Mouse (Mus musculus) stomach, embryonic 14.5 days (tissue): ENCODE measurements around the gene Dst. TPM values are rescaled to one million over a fixed set of nuclear protein-coding genes. Genes with fewer than 3 reads are reported as not detected.

Experiments used
- ATAC-seq: fragments of 200-750 bp; cut with Nextera tagmentation; 2 replicates; pipeline ENCODE4 v1.8.0; 2017; ENCODE audit warnings: low read depth, moderate TSS enrichment; ENCODE audit not compliant: insufficient number of reproducible peaks, insufficient read depth, low FRiP score
- H3K27ac ChIP-seq: fragments of 300-500 bp; sonication (generic); 2 replicates; pipeline ENCODE4 v1.5.1; 2014; ENCODE audit warnings: mild to moderate bottlenecking, low read length, moderate library complexity, mixed read lengths
- H3K27me3 ChIP-seq: fragments of 300-500 bp; sonication (generic); 2 replicates; pipeline ENCODE4 v1.6.1; 2014; ENCODE audit warnings: low read length, control low read depth, mixed read lengths; ENCODE audit not compliant: control insufficient read depth, insufficient read depth
- H3K36me3 ChIP-seq: fragments of 300-500 bp; sonication (generic); 2 replicates; pipeline ENCODE4 v1.6.1; 2014; ENCODE audit warnings: mild to moderate bottlenecking, control low read depth, low read length, moderate library complexity, mixed read lengths; ENCODE audit not compliant: control insufficient read depth, insufficient read depth
- H3K4me1 ChIP-seq: fragments of 300-500 bp; sonication (generic); 2 replicates; pipeline ENCODE4 v1.6.1; 2014; ENCODE audit warnings: low read length, control low read depth, mixed read lengths; ENCODE audit not compliant: control insufficient read depth, insufficient read depth
- H3K4me2 ChIP-seq: fragments of 300-500 bp; sonication (generic); replicated peaks from 2 replicates; pipeline ENCODE4 v1.6.1; 2014; ENCODE audit warnings: low read depth, low read length, control low read depth
- H3K4me3 ChIP-seq: fragments of 300-500 bp; sonication (generic); 2 replicates; pipeline ENCODE4 v1.5.1; 2014; ENCODE audit warnings: low read depth, low read length, control low read depth
- H3K9ac ChIP-seq: fragments of 300-500 bp; sonication (generic); replicated peaks from 2 replicates; pipeline ENCODE4 v1.6.1; 2014; ENCODE audit warnings: low read depth, mild to moderate bottlenecking, control low read depth, low read length, moderate library complexity, mixed read lengths
- H3K9me3 ChIP-seq: fragments of 300-500 bp; sonication (generic); 2 replicates; pipeline ENCODE4 v1.6.1; 2016; ENCODE audit warnings: low read depth, low read length, control low read depth; ENCODE audit not compliant: control insufficient read depth
- WGBS: fragments of 180-500 bp; shearing (Covaris S2); extraction: QIAGEN DNeasy Blood & Tissue Kit; methylation state at CpG from one replicate; pipeline ENCODE4 v1.1.7; 2014; 5-methylcytosine and 5-hydroxymethylcytosine counted together
- polyA plus RNA-seq: library from polyadenylated mRNA; unstranded; fragments of >200 nt; fragmentation: Nextera tagmentation; extraction: Ambion mirVana; gene quantifications from 2 replicates; pipeline ENCODE4 v1.2.1, GENCODE M21; 2014

Gene Dst
- polyA plus RNA-seq, 1 experiment from 2014 or later = 42.0 TPM

GRCm38 (mm10) chr1:33907421-33908190, 419 bp upstream of the Dst start, which contains the start of gene Bend6:
Bend6 (minus strand) TSS chr1:33907816.
- no peak within 1 kb of the TSS for H3K27ac ChIP-seq
- peaks cover 6% of the 10 kb centered on the region; the same call in 1 of the 2 replicates for H3K27me3 ChIP-seq
- no peaks in the 10 kb centered on the region for H3K9me3 ChIP-seq
- 0 out of 2 replicates have a peak, but pooled peaks cover 5% of the 10 kb centered on the region for H3K4me1 ChIP-seq
- ATAC-seq = peak; percentile 89
- no peaks in the 10 kb centered on the region for H3K36me3 ChIP-seq
- H3K4me2 ChIP-seq = peak within 1 kb of the TSS; percentile 94
- peak within 1 kb of the TSS; percentile 46; the same call in 1 of the 2 replicates for H3K9ac ChIP-seq
- H3K4me3 ChIP-seq = peak within 1 kb of the TSS; percentile 50
- under 1% methylated on average over 86 of the region's 110 CpGs for WGBS

- Histone ChIP-seq H3K4me1 (0 out of 2 replicates have a peak, but pooled peaks cover 5% of the 10 kb centered on the region), H3K4me3 (no peak overlapping the region), H3K4me2 (no peak overlapping the region), H3K36me3 (no peaks in the 10 kb centered on the region), H3K27ac (no peak overlapping the region), H3K27me3 (peaks cover 6% of the 10 kb centered on the region; the same call in 1 of the 2 replicates), H3K9ac (no peak overlapping the region), H3K9me3 (no peaks in the 10 kb centered on the region)
- 58% methylated on average over 8 of the region's 8 CpGs for WGBS
- no peak for ATAC-seq
These were observed 3.6 kb downstream of the Dst start for GRCm38 (mm10) chr1:33911589-33911988.

- Histone ChIP-seq H3K4me3 (no peak overlapping the region), H3K9ac (no peak overlapping the region), H3K27me3 (no peaks in the 10 kb centered on the region), H3K4me1 (no peaks in the 10 kb centered on the region), H3K9me3 (no peaks in the 10 kb centered on the region), H3K36me3 (no peaks in the 10 kb centered on the region), H3K4me2 (no peak overlapping the region), H3K27ac (no peak overlapping the region)
- WGBS = 89% methylated on average over 5 of the region's 5 CpGs
- ATAC-seq = no peak
These were observed 8.5 kb downstream of the Dst start for GRCm38 (mm10) chr1:33916554-33916953.

- no peak overlapping the region for H3K27ac ChIP-seq
- 71% methylated on average over 7 of the region's 7 CpGs for WGBS
- no peaks in the 10 kb centered on the region for H3K9me3 ChIP-seq
- no peak for ATAC-seq
- no peak overlapping the region for H3K4me3 ChIP-seq
- H3K27me3 ChIP-seq = no peaks in the 10 kb centered on the region
- no peak overlapping the region for H3K4me2 ChIP-seq
- H3K36me3 ChIP-seq = no peaks in the 10 kb centered on the region
- H3K9ac ChIP-seq = no peak overlapping the region
- H3K4me1 ChIP-seq = no peaks in the 10 kb centered on the region
These were observed 14.9 kb downstream of the Dst start for GRCm38 (mm10) chr1:33922975-33923374.

- Histone ChIP-seq H3K36me3 (no peaks in the 10 kb centered on the region), H3K9me3 (no peaks in the 10 kb centered on the region), H3K4me1 (no peaks in the 10 kb centered on the region), H3K4me3 (no peak overlapping the region), H3K27me3 (no peaks in the 10 kb centered on the region), H3K4me2 (no peak overlapping the region), H3K27ac (no peak overlapping the region), H3K9ac (no peak overlapping the region)
- ATAC-seq = 0 out of 2 replicates have a peak, but pooled peaks have one; percentile 61
- WGBS = 38% methylated on average over 3 of the region's 3 CpGs
These were observed 17.3 kb downstream of the Dst start for GRCm38 (mm10) chr1:33925283-33925682.

- Histone ChIP-seq H3K36me3 (no peaks in the 10 kb centered on the region), H3K9ac (no peak overlapping the region), H3K4me2 (no peak overlapping the region), H3K27me3 (no peaks in the 10 kb centered on the region), H3K4me3 (no peak overlapping the region), H3K4me1 (no peaks in the 10 kb centered on the region), H3K27ac (no peak overlapping the region), H3K9me3 (no peaks in the 10 kb centered on the region)
- ATAC-seq = no peak
- 89% methylated on average over 7 of the region's 7 CpGs for WGBS
These were observed 19.4 kb downstream of the Dst start for GRCm38 (mm10) chr1:33927466-33927865.

GRCm38 (mm10) chr1:33931791-33932190, 23.8 kb downstream of the Dst start:
- H3K4me2 ChIP-seq = no peak overlapping the region
- H3K36me3 ChIP-seq = no peaks in the 10 kb centered on the region
- H3K27ac ChIP-seq = no peak overlapping the region
- H3K27me3 ChIP-seq = no peaks in the 10 kb centered on the region
- no peaks in the 10 kb centered on the region for H3K9me3 ChIP-seq
- no peak overlapping the region for H3K4me3 ChIP-seq
- no peak overlapping the region for H3K9ac ChIP-seq
- ATAC-seq = no peak
- WGBS = 79% methylated on average over 8 of the region's 8 CpGs
- no peaks in the 10 kb centered on the region for H3K4me1 ChIP-seq

- Histone ChIP-seq H3K36me3 (no peaks in the 10 kb centered on the region), H3K9me3 (no peaks in the 10 kb centered on the region), H3K27me3 (no peaks in the 10 kb centered on the region), H3K4me3 (no peak overlapping the region), H3K27ac (no peak overlapping the region), H3K9ac (no peak overlapping the region), H3K4me2 (no peak overlapping the region), H3K4me1 (no peaks in the 10 kb centered on the region)
- no peak for ATAC-seq
- WGBS = 99% methylated on average over 3 of the region's 3 CpGs
These were observed 24.2 kb downstream of the Dst start for GRCm38 (mm10) chr1:33932196-33932595.
